Mouse (Mus musculus) midbrain, embryonic 13.5 days (tissue): ENCODE data around the gene Cdc42ep1. TPM values are rescaled to one million over a fixed set of nuclear protein-coding genes. Genes with fewer than 3 reads are reported as not detected.
A peak's percentile ranks its signal among the peaks of the same experiment; 100 is the strongest.

ENCODE experiments used
- ATAC-seq: fragments of 200-750 bp; cut with Nextera tagmentation; 2 replicates; pipeline ENCODE4 v1.8.0; 2017; ENCODE audit warnings: mild to moderate bottlenecking, moderate TSS enrichment, moderate library complexity
- H3K27ac ChIP-seq: fragments of 300-500 bp; sonication (generic); 2 replicates; pipeline ENCODE4 v1.5.1; 2015; ENCODE audit warnings: inconsistent platforms, mild to moderate bottlenecking, moderate library complexity
- H3K27me3 ChIP-seq: fragments of 300-500 bp; sonication (generic); 2 replicates; pipeline ENCODE4 v1.6.1; 2015; ENCODE audit warnings: mild to moderate bottlenecking, inconsistent platforms
- H3K36me3 ChIP-seq: fragments of 300-500 bp; sonication (generic); 2 replicates; pipeline ENCODE4 v1.6.1; 2015; ENCODE audit warnings: mild to moderate bottlenecking, inconsistent platforms
- H3K4me1 ChIP-seq: fragments of 300-500 bp; sonication (generic); replicated peaks from 2 replicates; pipeline ENCODE4 v1.6.1; 2015; ENCODE audit warnings: inconsistent platforms
- H3K4me2 ChIP-seq: fragments of 300-500 bp; sonication (generic); replicated peaks from 2 replicates; pipeline ENCODE4 v1.6.1; 2015; ENCODE audit warnings: moderate library complexity, mild to moderate bottlenecking, inconsistent platforms
- H3K4me3 ChIP-seq: fragments of 300-500 bp; sonication (generic); replicated peaks from 2 replicates; pipeline ENCODE4 v1.5.1; 2015; ENCODE audit warnings: mild to moderate bottlenecking, inconsistent platforms
- H3K9ac ChIP-seq: fragments of 300-500 bp; sonication (generic); replicated peaks from 2 replicates; pipeline ENCODE4 v1.6.1; 2015; ENCODE audit warnings: mild to moderate bottlenecking, inconsistent platforms
- H3K9me3 ChIP-seq: fragments of 300-500 bp; sonication (generic); 2 replicates; pipeline ENCODE4 v1.6.1; 2016; ENCODE audit warnings: mild to moderate bottlenecking, inconsistent platforms
- WGBS: fragments of 180-500 bp; shearing (Covaris S2); methylation state at CpG from one replicate; pipeline ENCODE4 v1.1.7; 2015; 5-methylcytosine and 5-hydroxymethylcytosine counted together
- microRNA-seq: library from miRNA; unstranded; fragments of <30 nt; microRNA quantifications from one replicate; pipeline ENCODE4, GENCODE M21; 2016
- polyA plus RNA-seq: library from polyadenylated mRNA; unstranded; fragments of >200 nt; fragmentation: Nextera tagmentation; extraction: Ambion mirVana; gene quantifications from 2 replicates; pipeline ENCODE4 v1.2.1, GENCODE M21; 2015

The Cdc42ep1 gene
- polyA plus RNA-seq, 1 experiment from 2014 or later = 8.5 TPM

DNA sequence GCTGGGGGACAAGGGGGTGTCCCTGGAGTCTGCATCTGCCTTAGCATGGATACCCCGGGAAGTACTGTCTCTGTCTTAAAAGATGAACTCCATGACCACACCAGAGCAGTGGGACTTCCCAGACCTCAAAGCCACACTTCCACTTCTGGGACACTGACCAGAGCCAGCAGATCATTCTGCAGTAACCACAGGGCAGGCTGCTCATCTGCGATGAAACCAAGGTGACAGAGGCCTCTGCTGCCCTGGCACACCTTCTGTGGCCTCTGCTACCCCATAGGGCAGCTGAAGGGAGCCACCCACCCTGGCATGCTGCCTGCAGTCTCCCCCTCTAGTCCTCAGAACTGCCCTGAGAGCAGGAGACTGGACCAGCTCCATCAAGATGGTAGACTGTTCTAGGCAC is 53.3 kb downstream of the Cdc42ep1 start:
- Histone ChIP-seq H3K27me3 (peaks cover 25% of the 10 kb centered on the region), H3K4me3 (no peak overlapping the region), H3K4me1 (peaks cover 18% of the 10 kb centered on the region), H3K9me3 (no peaks in the 10 kb centered on the region), H3K36me3 (peaks cover 40% of the 10 kb centered on the region), H3K9ac (no peak overlapping the region), H3K27ac (no peak overlapping the region), H3K4me2 (no peak overlapping the region)
- ATAC-seq = no peak
- 94% methylated on average over 2 of the region's 2 CpGs for WGBS

DNA sequence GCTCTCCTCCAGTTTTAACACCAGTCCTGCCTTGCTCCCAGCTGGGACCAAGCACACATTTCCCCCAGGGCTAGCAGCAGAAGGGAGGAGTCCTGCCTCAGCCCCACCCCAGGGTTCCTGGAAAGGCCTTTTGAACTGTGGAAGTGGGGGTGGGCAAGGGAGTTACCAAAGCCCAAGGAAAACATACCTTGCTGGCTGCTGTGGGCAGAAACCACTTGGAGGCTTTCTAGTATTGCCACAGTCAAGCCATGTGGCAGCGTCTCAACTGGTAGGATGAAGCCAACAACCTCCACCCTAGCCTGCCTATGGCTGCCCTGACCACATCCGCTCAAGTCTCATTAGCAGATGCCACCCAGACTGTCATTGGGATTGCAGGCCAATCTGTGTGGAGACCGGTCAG is 53.7 kb downstream of the Cdc42ep1 start:
- Histone ChIP-seq H3K36me3 (peaks cover 36% of the 10 kb centered on the region), H3K27ac (no peak overlapping the region), H3K27me3 (peaks cover 29% of the 10 kb centered on the region), H3K9ac (no peak overlapping the region), H3K4me1 (peaks cover 22% of the 10 kb centered on the region), H3K4me3 (no peak overlapping the region), H3K9me3 (no peaks in the 10 kb centered on the region), H3K4me2 (no peak overlapping the region)
- ATAC-seq = no peak
- WGBS = 85% methylated on average over 3 of the region's 3 CpGs

DNA sequence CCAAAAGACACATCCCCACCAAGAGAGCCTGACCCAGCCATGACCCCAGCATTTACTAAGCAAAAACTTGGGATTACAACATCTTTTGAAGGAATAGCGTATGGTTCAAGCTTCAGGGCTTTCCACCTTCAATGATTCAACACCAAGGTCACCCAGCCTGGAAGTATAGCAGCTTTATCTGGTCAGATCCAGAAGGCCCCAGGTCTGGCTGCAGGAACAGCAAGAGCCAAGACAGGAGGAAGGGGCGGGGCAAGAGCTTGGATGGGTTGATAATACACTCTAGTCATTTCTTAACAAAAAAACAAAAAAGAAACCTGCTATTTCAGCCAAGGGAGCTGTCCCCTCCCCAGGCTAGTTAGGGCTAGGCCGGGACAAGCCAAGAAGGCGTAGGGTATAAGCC is 55.1 kb downstream of the Cdc42ep1 start:
- peaks cover 39% of the 10 kb centered on the region for H3K27me3 ChIP-seq
- no peak overlapping the region for H3K27ac ChIP-seq
- H3K4me1 ChIP-seq = peaks cover 23% of the 10 kb centered on the region
- no peak for ATAC-seq
- no peak overlapping the region for H3K4me3 ChIP-seq
- peaks cover 22% of the 10 kb centered on the region for H3K36me3 ChIP-seq
- WGBS = 90% methylated on average over 4 of the region's 4 CpGs
- no peak overlapping the region for H3K9ac ChIP-seq
- no peaks in the 10 kb centered on the region for H3K9me3 ChIP-seq
- H3K4me2 ChIP-seq = no peak overlapping the region

DNA sequence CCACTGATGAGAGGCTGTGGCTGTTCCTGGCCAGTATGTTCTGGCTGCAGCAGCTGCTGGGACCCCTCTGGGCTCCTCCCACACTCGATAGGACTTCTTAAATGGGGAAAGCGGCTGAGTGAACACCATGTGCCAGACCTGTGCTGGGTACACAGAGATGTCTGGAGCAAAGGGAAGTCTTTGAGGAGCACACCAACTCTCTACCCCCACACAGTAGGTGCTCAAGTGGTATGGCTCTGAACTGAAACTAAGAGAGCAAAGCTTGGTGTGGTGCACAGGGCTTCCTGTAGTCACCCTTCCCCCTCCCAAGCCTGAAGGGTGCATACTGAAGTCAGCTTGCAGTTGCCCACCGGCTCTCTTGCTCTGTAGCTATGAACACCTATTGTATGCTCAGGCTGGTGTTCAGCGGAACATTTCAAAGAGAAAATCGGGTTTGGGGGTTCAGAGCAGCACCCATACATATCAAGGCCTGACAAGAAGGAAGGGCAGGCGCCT is 56.1 kb downstream of the Cdc42ep1 start:
- Histone ChIP-seq H3K9me3 (no peaks in the 10 kb centered on the region), H3K27ac (no peak overlapping the region), H3K36me3 (peaks cover 12% of the 10 kb centered on the region), H3K4me3 (no peak overlapping the region), H3K27me3 (peaks cover 39% of the 10 kb centered on the region), H3K4me2 (no peak overlapping the region), H3K4me1 (peaks cover 23% of the 10 kb centered on the region), H3K9ac (no peak overlapping the region)
- ATAC-seq = no peak
- WGBS = 63% methylated on average over 6 of the region's 6 CpGs

GRCm38 (mm10) chr15:78899409-78899739 is 57.0 kb downstream of the Cdc42ep1 start, which contains the start of gene Gm49510:
Gene Gm49510 (plus strand): TSS chr15:78899667.
- H3K9me3 ChIP-seq = no peaks in the 10 kb centered on the region
- H3K9ac ChIP-seq = peak within 1 kb of the TSS; percentile 68
- peak within 1 kb of the TSS; percentile 50 for H3K4me3 ChIP-seq
- peaks cover 17% of the 10 kb centered on the region for H3K4me1 ChIP-seq
- 0 out of 2 replicates have a peak, but pooled peaks cover 5% of the 10 kb centered on the region for H3K36me3 ChIP-seq
- WGBS = 0% methylated on average over 20 of the region's 20 CpGs
- no peak within 1 kb of the TSS for H3K27ac ChIP-seq
- H3K27me3 ChIP-seq = peaks cover 39% of the 10 kb centered on the region
- peak within 1 kb of the TSS; percentile 93 for H3K4me2 ChIP-seq
- ATAC-seq = no peak

DNA sequence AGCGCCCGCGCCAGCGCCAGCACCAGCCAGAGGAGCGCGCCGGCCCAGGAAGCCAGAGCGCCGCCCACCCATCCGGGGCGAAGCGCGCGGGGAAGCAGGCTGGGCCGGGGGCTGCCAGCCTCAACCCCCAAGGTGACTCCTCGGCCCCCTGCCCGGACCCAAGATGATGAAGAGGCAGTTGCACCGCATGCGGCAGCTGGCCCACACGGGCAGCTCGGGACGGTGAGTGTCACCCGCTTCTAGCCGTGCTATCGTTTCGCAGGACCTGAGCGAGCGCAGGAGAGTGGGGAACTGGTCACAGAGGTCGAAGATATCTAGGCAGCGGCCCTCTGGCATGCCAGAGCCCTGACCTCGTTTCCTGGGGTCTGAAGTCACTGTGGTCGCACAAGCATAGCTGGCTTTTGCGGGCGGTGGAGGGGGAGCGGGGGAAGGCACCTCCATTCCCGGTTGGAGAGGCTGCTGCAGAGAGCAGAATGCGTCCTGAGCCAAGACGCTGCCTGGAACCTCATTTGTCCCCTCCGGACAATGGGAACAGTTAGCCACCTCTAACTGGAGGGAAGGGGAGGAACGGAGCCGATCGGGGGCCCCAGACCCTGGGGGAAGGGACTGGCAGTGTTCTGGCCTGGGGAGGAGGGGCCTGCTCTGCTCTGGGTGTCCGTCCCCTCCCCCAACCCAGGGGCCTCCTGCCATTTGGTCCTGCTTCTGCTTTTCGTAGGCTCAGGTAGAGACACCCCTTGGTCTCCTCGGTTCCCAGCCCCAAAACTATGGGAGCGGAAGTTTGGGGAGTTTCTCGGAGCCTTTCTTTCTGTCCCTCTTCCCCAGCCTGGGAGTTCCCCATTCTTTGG is 57.5 kb downstream of the Cdc42ep1 start, which contains the start of gene Sh3bp1:
Gene Sh3bp1, plus strand, starts transcription at position 29 of the 845 bp plus-strand sequence.
- peak within 1 kb of the TSS; percentile 50 for H3K4me3 ChIP-seq
- H3K36me3 ChIP-seq = 0 out of 2 replicates have a peak, but pooled peaks cover under 1% of the 10 kb centered on the region
- peaks cover 39% of the 10 kb centered on the region for H3K27me3 ChIP-seq
- peak within 1 kb of the TSS; percentile 93 for H3K4me2 ChIP-seq
- H3K9me3 ChIP-seq = no peaks in the 10 kb centered on the region
- ATAC-seq = 0 out of 2 replicates have a peak, but pooled peaks have one; percentile 40
- peaks cover 17% of the 10 kb centered on the region for H3K4me1 ChIP-seq
- peak within 1 kb of the TSS; percentile 68 for H3K9ac ChIP-seq
- H3K27ac ChIP-seq = no peak within 1 kb of the TSS
- WGBS = under 1% methylated on average over 47 of the region's 47 CpGs

Small RNA genes within 50 kb of the gene (microRNA-seq; reads per million reads assigned to microRNA genes)
- gene Mir6955 = not detected

Other genes with a start within 250 kb of the Cdc42ep1 start
- 3.7 and 5.8 TPM in 2 replicates for gene Cyth4, start 245.6 kb upstream of the Cdc42ep1 start, polyA plus RNA-seq
- gene Elfn2, start 123.9 kb upstream of the Cdc42ep1 start, polyA plus RNA-seq = 3.0 and 3.3 TPM in 2 replicates
- gene Mfng, start 69.1 kb upstream of the Cdc42ep1 start, polyA plus RNA-seq = 83.0 and 93.7 TPM in 2 replicates
- 1.0 and 1.2 TPM in 2 replicates for gene Card10, start 39.6 kb upstream of the Cdc42ep1 start, polyA plus RNA-seq
- 1.1 TPM in 1 of 2 replicates, not detected in the other for gene Lgals2, start 12.9 kb downstream of the Cdc42ep1 start, polyA plus RNA-seq
- 47.8 and 49.2 TPM in 2 replicates for gene Gga1, start 34.6 kb downstream of the Cdc42ep1 start, polyA plus RNA-seq
- 0.12 TPM in 1 of 2 replicates, not detected in the other for gene Gm49510, start 57.0 kb downstream of the Cdc42ep1 start, polyA plus RNA-seq
- gene Sh3bp1, start 57.1 kb downstream of the Cdc42ep1 start, polyA plus RNA-seq = 2.5 and 4.9 TPM in 2 replicates
- 55.8 and 63.2 TPM in 2 replicates for gene Pdxp, start 71.3 kb downstream of the Cdc42ep1 start, polyA plus RNA-seq
- gene Lgals1, start 84.1 kb downstream of the Cdc42ep1 start, polyA plus RNA-seq = 109 and 125 TPM in 2 replicates
- gene Nol12, start 92.3 kb downstream of the Cdc42ep1 start, polyA plus RNA-seq = 53.1 and 58.0 TPM in 2 replicates
- gene Triobp, start 105.1 kb downstream of the Cdc42ep1 start, polyA plus RNA-seq = 38.3 and 42.6 TPM in 2 replicates
- gene H1f0, start 185.8 kb downstream of the Cdc42ep1 start, polyA plus RNA-seq = 329 and 351 TPM in 2 replicates
- not detected in 2 replicates for gene Galr3, start 199.3 kb downstream of the Cdc42ep1 start, polyA plus RNA-seq
- gene Ankrd54, start 220.3 kb downstream of the Cdc42ep1 start, polyA plus RNA-seq = 52.6 and 56.4 TPM in 2 replicates
- 180 and 186 TPM in 2 replicates for gene Eif3l, start 232.6 kb downstream of the Cdc42ep1 start, polyA plus RNA-seq